14 mouse cellular contexts compared by ENCODE assay signal in genomic region chr2:129911203-129911921, GRCm38 (mm10).
DNase-seq lines count a peak whose midpoint lies in the region; ATAC-seq and TF ChIP-seq lines count a peak whose summit lies in the region.
"Had no signal": no experiment of that assay in that cellular context is flagged by ENCODE, and none has a peak within 500 bp of the region (broad histone marks: within the 10 kb centered on the region; RNA-seq: fewer than 3 reads in every experiment).

No protein-coding gene starts in this region.

- peak; percentile 4 for DNase-seq in kidney, adult 18-20 months
- DNase-seq in kidney, postnatal 14 days = no peak
- DNase-seq in kidney, postnatal 0 days (ENCODE audit: low spot score) = peak; percentile 73
- DNase-seq in adrenal gland, postnatal 4 days (ENCODE audit: low spot score in 2 of 2) = no peak
- DNase-seq in cerebellum, adult 11 months = no peak
- DNase-seq in gastrocnemius, adult 8-10 months (ENCODE audit: low spot score in 2 of 2) = no peak
- DNase-seq: cerebellum, adult 11-12 months; right cerebral cortex, postnatal 4 days; thymus, adult 2 months had no signal

- H3K4me2 ChIP-seq in embryonic facial prominence, embryonic 12.5 days (replicated peaks) = peak overlapping the region; percentile 22; the same call in 1 of the 2 replicates
- H3K4me2 ChIP-seq in kidney, postnatal 0 days (ENCODE audit: low read length) = peak overlapping the region; percentile 42
- H3K4me2 ChIP-seq in midbrain, embryonic 15.5 days = peak overlapping the region; percentile 39

- no peak overlapping the region for H3K4me3 ChIP-seq in embryonic facial prominence, embryonic 12.5 days
- H3K4me3 ChIP-seq in kidney, postnatal 0 days (replicated peaks; ENCODE audit: low read depth, low read length) = no peak overlapping the region; the same call in 1 of the 2 replicates
- no peak overlapping the region for H3K4me3 ChIP-seq in midbrain, embryonic 15.5 days
- H3K4me3 ChIP-seq: layer of hippocampus, adult 2 months had no signal

- no peaks in the 10 kb centered on the region for H3K36me3 ChIP-seq in embryonic facial prominence, embryonic 12.5 days
- H3K36me3 ChIP-seq in kidney, postnatal 0 days (ENCODE audit: insufficient read depth, low read length) = no peaks in the 10 kb centered on the region
- no peaks in the 10 kb centered on the region for H3K36me3 ChIP-seq in midbrain, embryonic 15.5 days (replicated peaks)

- peaks cover 2% of the 10 kb centered on the region; the same call in 1 of the 2 replicates for H3K27me3 ChIP-seq in embryonic facial prominence, embryonic 12.5 days
- H3K27me3 ChIP-seq in kidney, postnatal 0 days (ENCODE audit: insufficient read depth, low read length) = no peaks in the 10 kb centered on the region
- 0 out of 2 replicates have a peak, but pooled peaks cover 2% of the 10 kb centered on the region for H3K27me3 ChIP-seq in midbrain, embryonic 15.5 days (replicated peaks)

- no peak overlapping the region for H3K9ac ChIP-seq in embryonic facial prominence, embryonic 12.5 days
- no peak overlapping the region for H3K9ac ChIP-seq in kidney, postnatal 0 days (ENCODE audit: low read depth, low read length)
- H3K9ac ChIP-seq in midbrain, embryonic 15.5 days = no peak overlapping the region
- H3K9ac ChIP-seq: liver, embryonic 14.5 days had no signal

- no peaks in the 10 kb centered on the region for H3K9me3 ChIP-seq in embryonic facial prominence, embryonic 12.5 days
- no peaks in the 10 kb centered on the region for H3K9me3 ChIP-seq in kidney, postnatal 0 days (replicated peaks; ENCODE audit: low read length)
- H3K9me3 ChIP-seq in midbrain, embryonic 15.5 days = no peaks in the 10 kb centered on the region

- ATAC-seq in embryonic facial prominence, embryonic 12.5 days (ENCODE audit: insufficient number of reproducible peaks, insufficient read depth, low FRiP score, low TSS enrichment) = no peak
- no peak for ATAC-seq in kidney, postnatal 0 days (replicated peaks; ENCODE audit: low FRiP score, low read depth)
- no peak for ATAC-seq in midbrain, embryonic 15.5 days (replicated peaks)
- ATAC-seq: forebrain, embryonic 14.5 days had no signal

- 30% methylated on average over 19 of the region's 19 CpGs for WGBS in embryonic facial prominence, embryonic 12.5 days
- 15% methylated on average over 19 of the region's 19 CpGs for WGBS in kidney, postnatal 0 days
- 20% methylated on average over 19 of the region's 19 CpGs for WGBS in midbrain, embryonic 15.5 days

- H3K27ac ChIP-seq in embryonic facial prominence, embryonic 12.5 days = no peak overlapping the region
- no peak overlapping the region for H3K27ac ChIP-seq in kidney, postnatal 0 days
- H3K27ac ChIP-seq in midbrain, embryonic 15.5 days = no peak overlapping the region
- H3K27ac ChIP-seq: liver, embryonic 14.5 days had no signal

- no peak for TF ChIP-seq CTCF in kidney, postnatal 0 days (IDR thresholded peaks at IDR 0.05; ENCODE audit: low read depth)

- peaks cover 16% of the 10 kb centered on the region for H3K4me1 ChIP-seq in embryonic facial prominence, embryonic 12.5 days
- H3K4me1 ChIP-seq in kidney, postnatal 0 days (replicated peaks; ENCODE audit: insufficient read depth, low read length) = 0 out of 2 replicates have a peak, but pooled peaks cover 4% of the 10 kb centered on the region
- H3K4me1 ChIP-seq in midbrain, embryonic 15.5 days = peaks cover 25% of the 10 kb centered on the region

Comparison
In these comparisons a context has a peak if more than half of its experiments do, and no peak if none do; other contexts are left out.
1. DNase-seq: peak in kidney, adult 18-20 months (single experiment) and kidney, postnatal 0 days (single experiment); none in kidney, postnatal 14 days (single experiment), adrenal gland, postnatal 4 days (0 of 2), cerebellum, adult 11 months (single experiment) and gastrocnemius, adult 8-10 months (0 of 2).
2. Peak in every context shown above with its lines, with median percentiles within 50 percentile points of each other: H3K4me2 ChIP-seq.